Mouse (Mus musculus) intestine, embryonic 14.5 days (tissue): ENCODE measurements around the gene Arid1b. TPM values are rescaled to one million over a fixed set of nuclear protein-coding genes. Genes with fewer than 3 reads are reported as not detected.

Experiments used
- ATAC-seq: fragments of 200-750 bp; cut with Nextera tagmentation; replicated peaks from 2 replicates; pipeline ENCODE4 v1.8.0; 2017; ENCODE audit warnings: low read depth, moderate number of reproducible peaks, moderate TSS enrichment, moderate library complexity; ENCODE audit not compliant: low FRiP score, low TSS enrichment
- DNase-seq: peaks from one replicate; pipeline ENCODE4 v3.0.0-alpha.2; 2018; ENCODE audit warnings: low spot score
- H3K27ac ChIP-seq: fragments of 300-500 bp; sonication (generic); 2 replicates; pipeline ENCODE4 v1.5.1; 2014; ENCODE audit warnings: low read depth, mild to moderate bottlenecking, control low read depth
- H3K27me3 ChIP-seq: fragments of 300-500 bp; sonication (generic); replicated peaks from 2 replicates; pipeline ENCODE4 v1.6.1; 2014; ENCODE audit warnings: low read length, control low read depth; ENCODE audit not compliant: control insufficient read depth, insufficient read depth
- H3K36me3 ChIP-seq: fragments of 300-500 bp; sonication (generic); 2 replicates; pipeline ENCODE4 v1.6.1; 2014; ENCODE audit warnings: low read length, control low read depth; ENCODE audit not compliant: control insufficient read depth, insufficient read depth
- H3K4me1 ChIP-seq: fragments of 300-500 bp; sonication (generic); replicated peaks from 2 replicates; pipeline ENCODE4 v1.6.1; 2014; ENCODE audit warnings: low read length, control low read depth, mixed read lengths; ENCODE audit not compliant: control insufficient read depth, insufficient read depth
- H3K4me2 ChIP-seq: fragments of 300-500 bp; sonication (generic); 2 replicates; pipeline ENCODE4 v1.6.1; 2014; ENCODE audit warnings: low read length
- H3K4me3 ChIP-seq: fragments of 300-500 bp; sonication (generic); 2 replicates; pipeline ENCODE4 v1.5.1; 2014; ENCODE audit warnings: low read depth, low read length, control low read depth, mixed read lengths
- H3K9ac ChIP-seq: fragments of 300-500 bp; sonication (generic); 2 replicates; pipeline ENCODE4 v1.6.1; 2014; ENCODE audit warnings: mild to moderate bottlenecking, low read length
- H3K9me3 ChIP-seq: fragments of 300-500 bp; sonication (generic); 2 replicates; pipeline ENCODE4 v1.6.1; 2016; ENCODE audit warnings: low read length, control low read depth; ENCODE audit not compliant: control insufficient read depth
- WGBS: fragments of 180-500 bp; shearing (Covaris S2); extraction: QIAGEN DNeasy Blood & Tissue Kit; methylation state at CpG from one replicate; pipeline ENCODE4 v1.1.7; 2014; 5-methylcytosine and 5-hydroxymethylcytosine counted together
- polyA plus RNA-seq: library from polyadenylated mRNA; unstranded; fragments of >200 nt; fragmentation: Nextera tagmentation; extraction: Ambion mirVana; gene quantifications from 2 replicates; pipeline ENCODE4 v1.2.1, GENCODE M21; 2014

Arid1b gene
- polyA plus RNA-seq, 1 experiment from 2014 or later: 16.4 TPM

- no peak overlapping the region for H3K4me2 ChIP-seq
- ATAC-seq (no peak), DNase-seq (no peak)
- WGBS: 85% methylated on average over 6 of the region's 6 CpGs
- H3K4me1 ChIP-seq: no peaks in the 10 kb centered on the region
- no peak overlapping the region for H3K27ac ChIP-seq
- no peaks in the 10 kb centered on the region for H3K27me3 ChIP-seq
- H3K36me3 ChIP-seq: peaks cover 40% of the 10 kb centered on the region
- no peak overlapping the region for H3K9ac ChIP-seq
- H3K4me3 ChIP-seq: no peak overlapping the region
- H3K9me3 ChIP-seq: no peaks in the 10 kb centered on the region
These were observed 273.6 kb downstream of the Arid1b start for GRCm38 (mm10) chr17:5267747-5268146.

GRCm38 (mm10) chr17:5269302-5269701, 275.2 kb downstream of the Arid1b start:
- DNase-seq (no peak), ATAC-seq (no peak)
- 81% methylated on average over 10 of the region's 10 CpGs for WGBS
- no peak overlapping the region for H3K27ac ChIP-seq
- no peaks in the 10 kb centered on the region for H3K9me3 ChIP-seq
- H3K27me3 ChIP-seq: no peaks in the 10 kb centered on the region
- H3K4me3 ChIP-seq: no peak overlapping the region
- H3K4me2 ChIP-seq: no peak overlapping the region
- H3K9ac ChIP-seq: no peak overlapping the region
- H3K36me3 ChIP-seq: peaks cover 33% of the 10 kb centered on the region
- 0 out of 2 replicates have a peak, but pooled peaks cover 4% of the 10 kb centered on the region for H3K4me1 ChIP-seq

GRCm38 (mm10) chr17:5269774-5270173, 275.6 kb downstream of the Arid1b start:
- no peak overlapping the region for H3K9ac ChIP-seq
- 83% methylated on average over 16 of the region's 16 CpGs for WGBS

GRCm38 (mm10) chr17:5270823-5271222, 276.7 kb downstream of the Arid1b start:
- H3K9me3 ChIP-seq: no peaks in the 10 kb centered on the region
- H3K27ac ChIP-seq: no peak overlapping the region
- no peak overlapping the region for H3K4me3 ChIP-seq
- ATAC-seq: no peak
- 0 out of 2 replicates have a peak, but pooled peaks cover 4% of the 10 kb centered on the region for H3K4me1 ChIP-seq
- H3K9ac ChIP-seq: no peak overlapping the region
- H3K36me3 ChIP-seq: peaks cover 22% of the 10 kb centered on the region
- no peak overlapping the region for H3K4me2 ChIP-seq
- no peak for DNase-seq
- WGBS: 79% methylated on average over 6 of the region's 6 CpGs
- H3K27me3 ChIP-seq: no peaks in the 10 kb centered on the region

More at GRCm38 (mm10) chr17:5269774-5270173, 275.6 kb downstream of the Arid1b start:
- Histone ChIP-seq H3K9me3 (no peaks in the 10 kb centered on the region), H3K36me3 (peaks cover 29% of the 10 kb centered on the region), H3K4me2 (no peak overlapping the region), H3K4me3 (no peak overlapping the region), H3K27ac (no peak overlapping the region), H3K4me1 (0 out of 2 replicates have a peak, but pooled peaks cover 4% of the 10 kb centered on the region), H3K27me3 (no peaks in the 10 kb centered on the region)
- DNase-seq (no peak), ATAC-seq (no peak)

- Histone ChIP-seq H3K4me1 (peaks cover 9% of the 10 kb centered on the region; the same call in 1 of the 2 replicates), H3K36me3 (peaks cover 14% of the 10 kb centered on the region; the same call in 1 of the 2 replicates), H3K27ac (no peak overlapping the region), H3K27me3 (no peaks in the 10 kb centered on the region), H3K9me3 (no peaks in the 10 kb centered on the region), H3K9ac (no peak overlapping the region), H3K4me2 (no peak overlapping the region), H3K4me3 (no peak overlapping the region)
- 97% methylated on average over 3 of the region's 3 CpGs for WGBS
- ATAC-seq (no peak), DNase-seq (no peak)
These were observed 279.0 kb downstream of the Arid1b start for GRCm38 (mm10) chr17:5273118-5273517.

GRCm38 (mm10) chr17:5273685-5274084, 279.6 kb downstream of the Arid1b start:
- no peak overlapping the region for H3K9ac ChIP-seq
- DNase-seq: no peak
- H3K4me3 ChIP-seq: no peak overlapping the region
- H3K27me3 ChIP-seq: no peaks in the 10 kb centered on the region
- ATAC-seq: no peak
- H3K4me1 ChIP-seq: peaks cover 12% of the 10 kb centered on the region; the same call in 1 of the 2 replicates
- whole genome bisulfite sequencing: 62% methylated on average over 3 of the region's 3 CpGs
- H3K9me3 ChIP-seq: no peaks in the 10 kb centered on the region
- 0 out of 2 replicates have a peak, but pooled peaks cover 12% of the 10 kb centered on the region for H3K36me3 ChIP-seq
- H3K27ac ChIP-seq: no peak overlapping the region
- H3K4me2 ChIP-seq: no peak overlapping the region

- 0 out of 2 replicates have a peak, but pooled peaks cover 7% of the 10 kb centered on the region for H3K36me3 ChIP-seq
- DNase-seq (no peak), ATAC-seq (no peak)
- H3K4me3 ChIP-seq: no peak overlapping the region
- no peak overlapping the region for H3K9ac ChIP-seq
- WGBS: 78% methylated on average over 3 of the region's 3 CpGs
- peaks cover 12% of the 10 kb centered on the region; the same call in 1 of the 2 replicates for H3K4me1 ChIP-seq
- no peaks in the 10 kb centered on the region for H3K9me3 ChIP-seq
- no peak overlapping the region for H3K27ac ChIP-seq
- H3K4me2 ChIP-seq: no peak overlapping the region
- H3K27me3 ChIP-seq: no peaks in the 10 kb centered on the region
These were observed 280.3 kb downstream of the Arid1b start for GRCm38 (mm10) chr17:5274429-5274828.

GRCm38 (mm10) chr17:5275749-5276148, 281.6 kb downstream of the Arid1b start:
- Histone ChIP-seq H3K4me2 (no peak overlapping the region), H3K36me3 (0 out of 2 replicates have a peak, but pooled peaks cover 3% of the 10 kb centered on the region), H3K9me3 (no peaks in the 10 kb centered on the region), H3K4me3 (no peak overlapping the region), H3K4me1 (peaks cover 12% of the 10 kb centered on the region; the same call in 1 of the 2 replicates), H3K27me3 (no peaks in the 10 kb centered on the region), H3K9ac (no peak overlapping the region), H3K27ac (no peak overlapping the region)
- ATAC-seq (no peak), DNase-seq (no peak)
- WGBS: 80% methylated on average over 6 of the region's 6 CpGs
